Mouse (Mus musculus) heart, adult 2 months (tissue): Measurements from ENCODE around the gene 9130213A22Rik. TPM values are rescaled to one million over a fixed set of nuclear protein-coding genes. Genes with fewer than 3 reads are reported as not detected.

Experiments used
- DNase-seq, 2 experiments: peaks; one replicate each; pipeline ENCODE4 v3.0.0; 2021
- H3K27ac ChIP-seq: fragments of 200-600 bp; 2 replicates; pipeline ENCODE4 v1.8.1; 2022
- H3K27me3 ChIP-seq: fragments of 200-500 bp; 2 replicates; pipeline ENCODE4 v1.6.1; 2012; ENCODE audit warnings: mild to moderate bottlenecking, low read length, inconsistent platforms, mixed read lengths; ENCODE audit not compliant: control insufficient read depth, insufficient read depth
- H3K36me3 ChIP-seq: fragments of 200-500 bp; 2 replicates; pipeline ENCODE4 v1.6.1; 2012; ENCODE audit warnings: low read length, inconsistent platforms; ENCODE audit not compliant: control insufficient read depth, insufficient read depth
- H3K4me1 ChIP-seq: fragments of 200-500 bp; 2 replicates; pipeline ENCODE4 v1.6.1; 2011; ENCODE audit warnings: low read length; ENCODE audit not compliant: control insufficient read depth, insufficient read depth
- H3K4me3 ChIP-seq: fragments of 200-600 bp; 2 replicates; pipeline ENCODE4 v1.8.1; 2022
- H3K79me2 ChIP-seq: fragments of 200-500 bp; replicated peaks from 2 replicates; pipeline ENCODE4 v1.6.1; 2012; ENCODE audit warnings: mild to moderate bottlenecking, inconsistent platforms, low read length, moderate library complexity, mixed read lengths; ENCODE audit not compliant: control insufficient read depth, insufficient read depth
- H3K9ac ChIP-seq: fragments of 200-500 bp; 2 replicates; pipeline ENCODE4 v1.6.1; 2012; ENCODE audit warnings: low read depth, mild to moderate bottlenecking, control low read depth, inconsistent platforms, low read length, mixed read lengths
- CTCF ChIP-seq: fragments of 200-600 bp; IDR thresholded peaks from 2 replicates; pipeline ENCODE4 v1.8.1; 2022; ENCODE audit warnings: antibody characterized with exemption, mild to moderate bottlenecking, moderate library complexity
- EP300 ChIP-seq: fragments of 200-500 bp; IDR thresholded peaks from 2 replicates; pipeline ENCODE4 v1.6.1; 2011; ENCODE audit warnings: low read depth, low read length, control low read depth; ENCODE audit not compliant: insufficient read depth
- POLR2A ChIP-seq: fragments of 200-500 bp; IDR thresholded peaks from 2 replicates; pipeline ENCODE4 v1.6.1; 2011; ENCODE audit warnings: mild to moderate bottlenecking, low read depth, low read length, control low read depth; ENCODE audit not compliant: insufficient read depth
- WGBS: fragments of 180-500 bp; shearing (Covaris S2); methylation state at CpG from one replicate; pipeline ENCODE4 v1.1.7; 2018; 5-methylcytosine and 5-hydroxymethylcytosine counted together
- intact Hi-C: fragments of 180-260 bp; cut with DNase I; formaldehyde crosslinking; loops from one replicate; pipeline ENCODE4 v1.15.1; 2025
- polyA plus RNA-seq: library from polyadenylated mRNA; depleted of rRNA; stranded (reverse); fragments of >200 nt; gene quantifications from 2 replicates; pipeline ENCODE4 v1.2.3, GENCODE M21; 2012
- total RNA-seq, 2 experiments: library from RNA; stranded (reverse); gene quantifications; 2 replicates each; pipeline ENCODE4 v1.2.3; 2021

9130213A22Rik gene
- total and polyA plus RNA-seq, 3 experiments: 0.21 to 0.82 (median 0.23) TPM

- no peak for TF ChIP-seq EP300
- TF ChIP-seq POLR2A: no peak
- TF ChIP-seq CTCF: no peak
- intact Hi-C loops: loop anchor here (10.0 kb wide), 1 partner anchor 300 kb away; no protein-coding TSS in a partner anchor
- Histone ChIP-seq H3K4me3 (no peak overlapping the region), H3K79me2 (peaks cover 2% of the 10 kb centered on the region), H3K36me3 (peaks cover 6% of the 10 kb centered on the region), H3K27ac (no peak overlapping the region), H3K4me1 (peaks cover 6% of the 10 kb centered on the region), H3K27me3 (no peaks in the 10 kb centered on the region), H3K9ac (no peak overlapping the region)
- DNase-seq: peak; percentile 5 to 29
- WGBS: 90% methylated on average over 14 of the region's 14 CpGs
Observed at GRCm38 (mm10) chr11:69104487-69104886, 17.9 kb downstream of the 9130213A22Rik start.

GRCm38 (mm10) chr11:69103531-69104435, 18.6 kb downstream of the 9130213A22Rik start:
- no peak overlapping the region for H3K4me3 ChIP-seq
- intact Hi-C loops: loop anchor here (10.0 kb wide), 1 partner anchor 301 kb away; no protein-coding TSS in a partner anchor
- no peak overlapping the region for H3K27ac ChIP-seq
- DNase-seq: peak; percentile 5 to 18
- no peaks in the 10 kb centered on the region for H3K27me3 ChIP-seq
- H3K36me3 ChIP-seq: peaks cover 6% of the 10 kb centered on the region
- TF ChIP-seq POLR2A (no peak), EP300 (no peak), CTCF (no peak)
- whole genome bisulfite sequencing: 88% methylated on average over 15 of the region's 15 CpGs
- peaks cover 6% of the 10 kb centered on the region for H3K4me1 ChIP-seq
- no peak overlapping the region for H3K9ac ChIP-seq
- peaks cover 2% of the 10 kb centered on the region for H3K79me2 ChIP-seq

GRCm38 (mm10) chr11:69103121-69103520, 19.3 kb downstream of the 9130213A22Rik start:
- Histone ChIP-seq H3K79me2 (peaks cover 2% of the 10 kb centered on the region), H3K4me1 (peaks cover 10% of the 10 kb centered on the region), H3K27ac (no peak overlapping the region), H3K27me3 (no peaks in the 10 kb centered on the region), H3K4me3 (no peak overlapping the region), H3K36me3 (peaks cover 6% of the 10 kb centered on the region), H3K9ac (no peak overlapping the region)
- no peak for TF ChIP-seq EP300
- TF ChIP-seq CTCF: no peak
- no peak; the same call in 1 of the 2 replicates for TF ChIP-seq POLR2A
- intact Hi-C loops: loop anchor here (10.0 kb wide), 1 partner anchor 302 kb away; no protein-coding TSS in a partner anchor
- WGBS: 96% methylated on average over 14 of the region's 14 CpGs
- DNase-seq: peak; percentile 8 to 19

GRCm38 (mm10) chr11:69102403-69102725, 20.0 kb downstream of the 9130213A22Rik start:
- no peak overlapping the region for H3K27ac ChIP-seq
- intact Hi-C loops: loop anchor here (10.0 kb wide), 1 partner anchor 302 kb away; no protein-coding TSS in a partner anchor
- no peak overlapping the region for H3K9ac ChIP-seq
- peaks cover 2% of the 10 kb centered on the region for H3K79me2 ChIP-seq
- H3K4me3 ChIP-seq: no peak overlapping the region
- peaks cover 13% of the 10 kb centered on the region for H3K4me1 ChIP-seq
- peak; percentile 7 to 19 for DNase-seq
- WGBS: 83% methylated on average over 7 of the region's 7 CpGs
- no peaks in the 10 kb centered on the region for H3K27me3 ChIP-seq
- peaks cover 9% of the 10 kb centered on the region for H3K36me3 ChIP-seq
- TF ChIP-seq CTCF (no peak), EP300 (no peak), POLR2A (0 out of 2 replicates have a peak, but pooled peaks have one; percentile 20)

- intact Hi-C loops: loop anchor here (10.0 kb wide), 1 partner anchor 303 kb away; no protein-coding TSS in a partner anchor
- 88% methylated on average over 21 of the region's 21 CpGs for WGBS
- Histone ChIP-seq H3K36me3 (peaks cover 9% of the 10 kb centered on the region), H3K4me3 (no peak overlapping the region), H3K79me2 (peaks cover 2% of the 10 kb centered on the region), H3K27ac (no peak overlapping the region), H3K27me3 (no peaks in the 10 kb centered on the region), H3K9ac (no peak overlapping the region), H3K4me1 (peaks cover 13% of the 10 kb centered on the region)
- DNase-seq: no peak
- TF ChIP-seq EP300 (no peak), POLR2A (no peak), CTCF (no peak)
Observed at GRCm38 (mm10) chr11:69101604-69102402, 20.6 kb downstream of the 9130213A22Rik start.
